Mouse (Mus musculus) olfactory bulb, adult 2 months (tissue): ENCODE measurements at regions not wholly inside any gene's neighbourhood (a gene's known extent, or its start where the extent isn't known, plus 50 kb on each side); places are given as distances from the start of the nearest gene placed in this dataset.

Source experiments
- CTCF ChIP-seq: fragments of 200-500 bp; IDR thresholded peaks from 2 replicates; pipeline ENCODE4 v1.5.1; 2012; ENCODE audit warnings: low read depth, mild to moderate bottlenecking, low read length, moderate library complexity; ENCODE audit not compliant: insufficient read depth
- POLR2A ChIP-seq: fragments of 200-500 bp; IDR thresholded peaks from 2 replicates; pipeline ENCODE4 v1.6.1; 2012; ENCODE audit warnings: mild to moderate bottlenecking, low read depth, low read length, moderate library complexity; ENCODE audit not compliant: insufficient read depth

DNA sequence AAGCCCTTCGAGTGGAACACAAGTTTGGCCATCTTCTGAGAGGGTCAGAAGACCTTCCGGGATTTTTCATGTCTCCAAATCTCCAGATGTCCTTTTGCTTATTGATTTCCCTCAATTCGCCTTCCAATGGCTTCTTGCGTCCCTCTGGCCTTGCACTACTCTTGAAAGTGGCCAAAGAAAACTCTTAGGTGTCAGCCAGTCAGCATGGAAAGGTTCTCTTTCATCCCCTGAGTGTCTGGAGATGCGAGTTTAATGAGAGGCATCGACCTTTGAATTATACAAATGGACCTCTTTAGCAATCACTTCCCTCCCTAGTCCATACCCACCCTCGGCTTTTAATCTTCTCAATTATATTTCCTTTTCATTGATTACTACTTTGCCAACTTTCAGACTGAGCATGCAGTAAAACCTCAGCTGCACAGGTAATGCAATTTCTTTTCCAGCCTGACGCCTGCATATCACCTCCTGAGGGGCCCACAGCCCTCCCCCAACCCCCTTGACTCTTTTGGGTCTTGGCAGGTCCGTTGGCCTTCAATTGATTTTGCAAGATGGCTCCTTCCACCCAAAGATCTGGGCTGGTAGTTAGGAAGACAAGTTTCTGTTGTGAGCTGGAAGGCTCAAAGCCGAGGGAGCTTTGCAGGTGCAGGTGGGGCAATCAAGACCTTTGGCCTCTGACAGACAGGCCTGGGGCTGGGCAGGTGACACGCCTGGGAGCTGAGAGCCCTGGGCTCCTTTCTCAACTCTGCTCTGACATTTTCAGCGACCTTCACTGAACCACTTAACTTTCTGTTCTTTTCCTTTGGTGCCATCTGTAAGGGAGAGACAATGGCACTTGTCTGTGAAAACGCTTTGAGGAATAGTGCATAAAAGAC, 461.8 kb downstream of the Ccdc171 start:
- TF ChIP-seq POLR2A, result no peak
- no peak for TF ChIP-seq CTCF
